Mouse (Mus musculus) left cerebral cortex, adult 8-10 months (tissue): Measurements from ENCODE around the gene Aoah. TPM values are rescaled to one million over a fixed set of nuclear protein-coding genes. Genes with fewer than 3 reads are reported as not detected.
A peak's percentile ranks its signal among the peaks of the same experiment; 100 is the strongest.

Experiments used
- DNase-seq, 2 experiments: peaks; one replicate each; pipeline ENCODE4 v3.0.0; 2022; ENCODE audit warnings: low spot score in 2 of 2
- total RNA-seq, 4 experiments: library from RNA; stranded (reverse); gene quantifications; 2 replicates each; pipeline ENCODE4 v1.2.4; 2022

The Aoah gene
- total RNA-seq, 4 experiments from 2014 or later: 0.23 to 0.48 (median 0.37) TPM

DNA sequence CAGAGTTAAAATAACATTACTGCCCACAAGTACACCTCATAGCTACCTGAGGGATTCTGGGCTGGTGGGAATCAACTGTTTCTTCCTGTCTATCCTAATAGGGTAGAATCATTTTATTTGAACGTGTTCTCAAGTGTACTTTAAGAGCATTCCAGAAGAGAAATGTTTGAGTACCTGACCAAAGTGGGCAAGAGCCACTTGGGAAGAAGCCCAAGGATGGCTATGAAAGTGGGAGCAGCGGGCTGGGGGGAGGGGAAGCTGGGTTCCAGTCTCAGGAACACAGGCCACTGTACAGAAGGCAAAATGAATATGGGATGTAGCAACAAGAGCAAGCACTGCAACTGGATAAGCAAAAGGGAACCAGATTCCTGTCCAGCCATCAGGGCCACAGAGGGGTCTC is 111.3 kb downstream of the Aoah start:
- DNase-seq: no peak

DNA sequence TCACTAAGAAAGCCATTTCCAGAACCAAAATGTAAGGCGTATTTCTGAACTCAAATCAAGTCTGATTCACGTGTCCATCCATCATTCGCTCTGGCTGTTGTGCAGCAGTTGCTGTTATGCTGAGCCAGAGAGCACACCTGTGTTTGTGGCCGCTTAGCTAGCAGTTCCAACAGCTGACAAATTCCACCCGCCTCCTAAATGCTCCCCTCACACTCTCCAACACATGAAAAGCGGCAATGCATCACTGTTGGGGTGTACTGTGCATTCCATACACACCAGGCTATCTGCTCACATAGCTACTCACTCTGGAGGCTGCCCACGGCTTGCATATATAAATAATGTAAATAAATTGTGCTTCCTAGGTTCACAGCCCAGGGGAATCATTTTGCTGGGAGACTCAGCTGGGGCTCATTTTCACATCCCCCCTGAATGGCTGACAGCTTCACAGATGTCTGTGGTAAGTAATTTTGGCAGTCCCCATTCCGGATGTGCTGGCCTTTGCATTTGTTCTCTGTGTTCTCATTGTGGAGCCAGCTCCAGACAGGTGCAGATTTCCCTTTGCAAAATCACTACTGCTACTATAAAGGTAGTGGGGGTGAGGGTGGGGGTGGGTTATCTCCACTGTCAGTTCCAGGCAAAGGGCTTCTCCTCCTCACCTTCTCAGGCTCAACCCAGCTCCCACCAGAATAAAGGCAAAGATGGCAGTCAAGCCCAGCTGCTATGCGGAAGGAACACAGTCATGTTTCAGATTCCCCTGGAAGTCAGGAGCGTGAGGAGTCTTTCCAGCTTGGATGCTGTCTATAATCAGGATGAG is 123.0 kb downstream of the Aoah start:
- no peak for DNase-seq

DNA sequence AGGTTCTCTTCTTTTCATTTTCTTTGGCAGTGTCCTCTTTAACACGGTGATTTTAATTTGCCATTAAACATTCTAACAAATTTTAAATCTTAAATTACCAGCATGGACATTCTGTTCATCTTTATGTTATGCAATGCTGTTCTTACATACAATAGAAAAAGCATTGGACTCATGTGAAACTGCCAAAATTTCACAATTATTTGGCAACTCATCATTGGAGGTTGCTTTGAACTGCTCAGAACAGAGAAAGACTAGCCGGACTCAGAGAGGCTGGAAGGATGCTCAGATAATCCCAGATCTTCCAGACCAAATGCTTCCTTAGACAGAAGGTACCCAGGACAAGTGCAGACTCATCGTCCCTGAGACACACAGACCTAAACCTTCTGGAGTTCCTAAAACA is 126.5 kb downstream of the Aoah start:
- no peak for DNase-seq

DNA sequence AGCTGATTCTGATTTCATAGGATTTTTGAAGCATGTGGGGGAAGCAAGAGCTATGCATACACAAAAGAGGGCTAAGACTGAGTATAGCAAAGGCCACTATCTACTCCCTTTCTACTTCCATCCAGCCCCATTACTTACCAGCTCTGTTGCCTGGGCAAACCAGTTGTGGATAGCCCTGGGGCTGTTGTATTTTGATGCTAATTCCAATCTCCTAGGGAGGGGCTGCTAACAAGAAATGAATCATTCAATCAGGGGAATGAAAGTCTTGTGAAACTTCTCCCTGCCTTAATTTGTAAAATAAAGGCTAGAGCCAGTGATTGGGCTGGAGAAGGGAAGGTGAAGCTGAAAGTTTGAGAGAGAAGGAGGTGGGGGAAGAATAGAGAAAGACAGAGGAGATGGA is 142.1 kb downstream of the Aoah start:
- DNase-seq: no peak

DNA sequence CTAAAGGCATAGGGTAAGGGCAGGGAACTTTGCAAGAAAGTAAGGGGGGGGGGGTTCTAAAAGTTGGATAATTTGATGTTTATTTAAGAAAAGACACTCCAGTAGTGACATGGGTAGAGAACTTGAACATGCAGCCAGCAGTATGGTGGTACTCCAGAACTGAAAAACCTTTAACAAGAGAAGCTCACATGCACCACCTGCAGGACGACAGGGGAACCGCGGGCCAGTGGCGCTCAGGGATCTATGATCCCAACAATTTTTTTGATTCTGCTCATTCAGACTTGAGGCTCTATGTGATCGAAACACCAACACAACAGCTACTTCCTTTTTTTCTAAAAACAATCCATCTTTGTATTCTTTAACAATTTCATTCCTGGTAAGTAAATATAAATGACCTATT is 143.5 kb downstream of the Aoah start:
- DNase-seq: peak in 1 of 2 experiments; percentile 52

DNA sequence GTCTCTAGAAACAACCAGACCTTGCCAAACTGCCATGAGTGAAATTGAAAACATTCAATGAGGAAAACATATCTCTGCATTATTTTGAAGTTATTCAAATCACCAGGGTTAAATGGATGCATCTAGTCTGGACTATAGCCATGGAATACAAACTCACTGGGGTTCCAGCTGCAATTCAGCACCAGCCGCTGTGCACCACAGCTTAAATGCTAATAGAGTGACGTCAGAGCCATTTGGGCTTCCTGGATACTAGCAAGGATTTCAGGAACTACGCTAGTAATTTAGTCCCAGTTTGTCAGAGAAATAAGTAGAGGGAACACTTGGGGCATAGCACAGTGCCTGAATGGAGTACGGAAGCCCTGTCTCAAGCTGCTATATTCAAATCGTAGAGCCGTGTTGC is 145.2 kb downstream of the Aoah start:
- DNase-seq: no peak

DNA sequence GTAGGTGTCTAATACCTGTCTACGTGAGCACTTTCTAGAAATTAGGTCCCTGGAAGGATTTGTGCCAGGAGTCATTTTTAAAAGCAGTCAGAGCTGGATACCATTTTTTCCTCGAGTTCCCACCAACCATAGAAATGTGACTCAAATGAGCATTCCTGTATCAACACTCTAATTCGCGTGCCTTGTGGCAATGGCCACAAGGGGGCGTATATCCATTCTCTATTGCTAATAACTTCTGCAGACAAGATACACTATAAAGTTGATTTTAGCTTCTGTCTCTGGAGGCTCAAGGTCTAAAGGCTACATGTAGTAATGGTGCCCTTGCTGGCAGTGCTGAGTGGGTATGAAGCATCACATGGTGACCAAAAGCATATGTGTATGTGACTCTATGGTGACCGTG is 146.5 kb downstream of the Aoah start:
- DNase-seq: no peak

DNA sequence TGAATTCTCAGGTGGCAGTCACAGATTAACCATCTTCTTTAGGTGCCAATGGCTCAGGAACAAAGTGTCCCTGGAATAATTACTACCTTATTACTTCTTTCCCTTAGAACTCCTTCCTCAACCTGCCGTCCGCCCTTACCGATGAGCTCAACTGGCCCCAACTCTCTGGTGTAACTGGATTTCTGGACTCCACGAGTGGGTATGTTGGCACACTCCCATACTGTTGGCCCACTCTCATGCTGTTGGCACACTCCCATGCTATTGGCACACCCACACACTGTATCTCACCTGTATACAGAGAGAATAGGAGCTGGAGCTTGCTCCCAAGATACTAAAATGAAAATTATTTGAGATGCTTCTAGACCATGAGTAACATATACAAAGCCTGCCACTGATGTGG is 147.8 kb downstream of the Aoah start:
- DNase-seq: no peak

DNA sequence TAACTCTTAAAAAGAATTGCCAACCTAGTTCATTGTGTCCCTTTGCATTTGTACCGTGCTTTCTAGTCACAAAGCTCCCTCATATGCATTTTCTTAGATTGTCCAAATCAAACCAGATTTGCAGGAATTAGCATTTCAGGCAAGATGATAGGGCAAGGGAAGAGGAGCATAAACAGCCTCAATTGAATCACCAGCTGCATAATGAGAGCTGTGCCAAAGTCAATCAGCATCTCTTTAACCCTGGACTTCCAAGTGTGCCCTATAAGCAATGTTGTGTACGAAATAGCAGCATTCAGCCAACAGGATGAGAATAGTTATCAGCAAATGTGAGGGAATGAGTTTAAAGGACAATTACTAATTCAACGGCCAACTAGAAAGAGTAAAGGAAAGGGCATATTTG is 169.2 kb downstream of the Aoah start:
- no peak for DNase-seq

DNA sequence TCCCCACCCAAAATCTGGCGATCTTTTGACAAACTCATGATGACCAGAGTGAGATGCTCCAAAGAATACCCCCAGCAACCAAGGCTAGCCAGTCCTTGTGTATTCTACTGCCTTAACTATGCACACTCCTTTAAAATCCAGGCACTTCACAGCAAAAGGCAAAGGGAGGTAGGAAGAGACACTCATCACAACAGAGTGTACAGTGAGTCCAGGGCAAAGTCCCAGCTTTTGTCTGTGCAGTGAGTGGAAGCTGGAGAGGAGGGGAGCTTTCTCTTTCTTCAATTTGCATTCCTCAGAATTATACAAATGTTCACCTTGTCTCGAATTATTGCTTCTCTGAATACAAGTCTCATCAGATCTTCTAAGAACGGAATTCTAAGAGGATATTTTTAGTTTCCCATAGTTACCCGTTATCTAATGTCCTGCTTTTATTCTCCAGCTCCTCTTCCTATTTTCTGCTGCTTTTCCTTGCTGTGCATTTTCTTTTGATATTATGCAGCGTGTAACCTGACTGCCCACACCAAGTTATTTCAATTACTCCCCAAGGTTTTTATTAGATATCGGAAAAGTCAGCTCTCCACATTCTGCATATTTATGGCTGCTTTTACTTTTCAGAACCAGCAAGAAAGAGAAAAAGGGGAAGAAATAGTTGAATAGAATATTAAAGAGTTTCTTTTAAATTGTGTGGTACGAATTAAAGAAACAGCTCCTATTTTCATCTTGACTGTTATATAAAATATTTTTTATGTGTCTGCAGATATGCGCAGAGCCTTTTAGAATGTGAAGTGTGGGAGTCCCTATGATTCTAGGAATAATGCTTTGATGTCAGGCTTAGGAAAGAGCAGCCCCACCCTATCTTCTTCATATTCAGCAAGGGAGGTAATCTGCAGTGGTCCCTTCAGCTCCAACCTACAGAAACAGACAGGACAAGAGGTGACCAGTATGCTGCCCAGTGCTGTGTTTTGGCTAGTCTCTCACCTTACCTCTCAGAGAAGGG is 187.6 kb downstream of the Aoah start:
- DNase-seq: no peak

DNA sequence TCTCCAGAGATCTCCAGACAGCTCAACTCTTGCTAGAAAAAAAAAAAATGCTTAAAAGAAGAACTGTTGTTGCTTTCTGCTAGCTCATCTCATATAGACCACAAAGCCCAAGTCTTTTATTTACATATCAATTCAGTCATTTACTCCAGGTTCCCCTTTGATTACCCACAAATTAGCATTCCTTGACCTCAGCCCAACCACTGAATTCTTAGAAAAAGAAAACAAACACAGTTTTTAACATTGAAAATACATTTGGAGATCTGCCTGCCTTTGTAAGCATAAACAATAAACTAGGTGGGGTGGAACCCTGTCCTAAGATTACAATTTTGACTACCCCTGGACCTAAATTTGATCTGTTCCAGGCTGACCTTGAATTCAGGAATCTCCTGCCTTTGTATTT is 191.6 kb downstream of the Aoah start:
- no peak for DNase-seq

DNA sequence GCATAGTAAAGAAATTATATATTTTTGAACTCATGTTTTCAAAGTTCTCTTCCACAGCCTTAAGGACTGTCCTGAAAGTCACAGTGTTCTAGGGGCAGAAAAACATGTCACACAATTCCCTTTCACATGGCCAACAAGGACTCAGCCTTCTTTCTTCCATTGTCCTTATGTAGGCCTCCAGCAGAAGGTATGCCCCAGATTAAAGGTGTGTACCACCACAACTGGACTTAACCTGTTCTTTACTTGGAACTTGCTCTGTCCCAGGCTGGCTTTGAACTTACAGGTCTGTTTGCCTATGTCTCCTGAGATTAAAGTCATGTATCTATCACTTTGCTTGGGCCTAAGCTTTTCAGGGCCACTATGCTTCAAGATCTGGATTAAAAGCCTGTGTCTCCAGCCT is 192.0 kb downstream of the Aoah start:
- no peak for DNase-seq

DNA sequence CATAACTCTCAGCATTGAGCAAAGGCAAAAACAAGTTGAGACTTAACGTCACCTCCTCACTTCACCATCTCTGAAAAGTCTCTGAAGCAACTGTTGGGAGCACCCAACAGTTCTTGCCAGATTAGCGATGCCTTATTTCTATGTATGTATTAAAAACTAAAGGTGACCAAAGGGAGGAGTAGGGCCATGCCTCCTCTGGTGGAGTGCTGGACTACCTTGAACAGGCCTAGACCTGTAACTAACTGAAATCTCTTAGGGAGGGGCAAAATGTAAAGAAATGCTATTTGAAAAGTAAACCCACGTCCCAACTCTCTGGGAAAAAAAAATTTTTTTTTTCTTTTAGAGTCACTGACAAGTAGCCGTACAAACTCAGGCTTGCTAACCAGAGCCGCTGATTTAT is 211.3 kb downstream of the Aoah start:
- DNase-seq: no peak

DNA sequence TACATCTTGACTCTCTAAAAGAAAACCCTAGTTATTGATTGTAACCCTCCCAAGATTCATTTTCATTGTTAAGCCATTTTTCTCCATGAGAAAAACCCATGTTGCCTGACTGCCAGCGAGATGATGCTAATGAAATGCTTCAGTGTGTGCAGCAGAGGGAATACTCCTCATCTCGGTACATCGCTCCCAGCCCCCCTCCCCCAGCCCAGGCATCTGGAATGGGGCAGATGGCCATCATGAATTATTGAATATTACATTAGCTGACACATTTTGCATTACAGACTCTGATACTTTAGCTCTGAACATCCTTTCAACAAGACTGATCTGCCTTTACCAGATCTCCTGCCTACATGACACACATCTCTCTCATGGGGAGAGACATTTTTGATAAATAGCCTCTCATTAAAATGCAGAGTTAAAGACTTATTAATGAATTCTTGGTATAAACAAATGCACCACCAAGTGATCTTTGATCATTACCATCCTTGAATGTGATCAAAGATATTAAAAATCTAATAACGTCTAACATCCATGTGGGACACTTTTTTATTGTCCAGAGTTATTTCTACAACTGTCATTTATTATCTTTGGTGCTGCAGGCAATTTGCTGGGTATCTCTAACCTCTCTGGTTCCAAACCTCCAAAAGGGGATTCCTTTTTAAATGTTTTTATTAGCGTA is 211.9 kb downstream of the Aoah start:
- no peak for DNase-seq

DNA sequence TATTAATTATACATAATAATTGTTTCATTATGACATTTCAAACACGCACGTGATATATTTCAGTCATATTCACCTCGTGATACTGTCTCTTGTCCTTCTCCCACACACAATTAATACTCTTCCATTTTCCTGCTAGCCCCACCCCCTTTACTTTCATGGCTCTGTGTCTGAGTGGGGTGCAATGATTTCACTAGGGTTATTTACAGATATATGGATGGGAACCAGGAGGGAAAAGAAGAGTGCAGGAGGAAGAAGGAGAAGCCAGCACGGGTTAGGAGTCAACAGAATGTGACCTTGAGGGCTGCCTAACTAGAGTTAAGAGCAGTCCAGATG is 212.4 kb downstream of the Aoah start:
- no peak for DNase-seq

DNA sequence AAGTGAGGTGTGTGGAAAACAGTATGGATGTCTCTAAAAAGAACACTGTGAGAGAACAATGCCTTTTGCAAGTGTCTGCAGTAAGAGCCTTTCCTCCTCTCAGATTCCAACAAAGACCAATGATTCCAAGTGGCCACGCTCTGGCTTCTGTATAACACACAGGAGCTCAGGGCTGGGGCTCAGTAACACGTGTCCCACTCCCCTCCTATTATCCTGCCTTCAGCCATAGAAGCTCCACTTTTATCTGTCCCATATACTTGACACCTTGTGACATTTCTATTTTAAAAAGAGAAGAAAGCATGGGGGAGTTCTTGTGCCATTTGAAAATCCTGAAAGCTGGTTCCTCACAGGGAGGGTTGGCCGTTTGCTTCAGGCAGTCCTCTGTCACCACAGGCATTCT is 219.7 kb downstream of the Aoah start:
- DNase-seq: no peak

DNA sequence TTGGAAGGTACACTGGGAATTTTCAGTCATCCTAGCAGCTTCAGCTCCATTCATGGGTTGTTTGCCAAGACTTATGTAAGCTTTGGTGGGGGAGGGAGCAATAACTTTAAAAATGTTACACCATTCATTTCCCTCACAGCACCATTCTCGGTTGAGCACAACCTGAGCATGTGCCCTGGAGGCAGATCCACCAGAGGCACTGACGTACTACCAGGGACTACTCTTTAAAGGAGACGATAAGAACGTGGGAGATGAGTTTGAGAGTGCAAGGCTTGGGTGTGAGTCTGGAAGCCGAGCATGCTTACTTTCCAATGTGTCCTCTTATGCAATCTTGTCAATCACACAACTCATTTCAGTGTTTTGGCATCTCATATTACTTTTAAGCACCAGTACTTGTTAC is 230.9 kb downstream of the Aoah start:
- no peak for DNase-seq

DNA sequence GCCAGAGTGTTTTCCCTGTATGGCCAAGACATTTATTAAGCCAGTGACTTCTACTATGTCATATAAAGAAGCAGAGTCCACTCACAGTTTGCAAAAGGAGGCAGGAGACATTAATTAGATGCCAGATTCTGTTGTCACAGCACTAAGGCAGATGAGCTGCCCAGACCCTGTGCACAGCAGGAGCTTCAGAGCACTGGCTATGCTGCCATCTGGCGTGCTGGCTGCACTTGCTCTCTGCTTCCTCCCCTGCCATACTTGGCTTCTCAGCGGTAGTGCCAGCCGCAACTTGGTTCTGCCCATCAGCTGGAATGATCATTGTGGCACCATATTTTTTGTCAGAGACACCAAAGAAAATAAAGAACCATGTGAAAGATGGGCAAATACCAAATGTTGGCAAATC is 239.3 kb downstream of the Aoah start:
- peak in 1 of 2 experiments; percentile 8 for DNase-seq

DNA sequence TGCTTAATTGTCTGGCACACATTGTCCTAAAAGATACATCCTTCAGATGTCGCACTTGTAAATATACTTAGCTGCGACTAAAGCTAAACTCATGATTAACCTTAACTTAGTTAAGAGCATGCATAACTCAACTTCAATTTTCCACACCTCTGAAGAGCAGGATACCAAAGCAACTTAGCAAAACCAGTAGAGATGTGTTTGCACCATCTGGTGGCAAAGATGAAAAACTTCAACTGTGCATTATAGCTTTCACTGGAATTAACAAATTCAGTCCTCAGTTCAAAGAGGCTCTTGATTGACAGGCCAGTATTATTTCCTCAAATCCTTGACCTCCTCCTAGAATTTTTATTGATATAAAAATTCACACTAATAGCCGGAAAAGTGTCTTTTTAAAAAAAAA is 241.1 kb downstream of the Aoah start:
- DNase-seq: no peak

DNA sequence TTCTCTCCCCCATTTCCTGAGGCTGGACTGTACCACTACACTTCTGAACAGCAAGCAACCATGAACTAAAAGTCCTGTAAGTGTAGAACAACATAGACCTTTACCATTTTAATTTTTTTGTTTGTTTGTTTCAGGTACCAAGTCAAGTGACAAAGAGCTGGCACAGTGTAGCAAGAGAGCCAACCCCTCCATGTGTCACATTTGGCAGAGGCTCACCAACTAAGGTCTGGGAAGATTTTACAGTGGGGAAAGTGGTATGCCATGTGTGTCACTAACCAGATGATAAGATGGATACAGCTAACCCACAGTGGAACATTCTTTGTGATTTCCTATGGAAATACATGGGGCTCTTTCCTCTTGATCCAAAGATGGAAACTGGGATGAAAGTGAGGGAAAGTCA is 242.1 kb downstream of the Aoah start:
- no peak for DNase-seq

DNA sequence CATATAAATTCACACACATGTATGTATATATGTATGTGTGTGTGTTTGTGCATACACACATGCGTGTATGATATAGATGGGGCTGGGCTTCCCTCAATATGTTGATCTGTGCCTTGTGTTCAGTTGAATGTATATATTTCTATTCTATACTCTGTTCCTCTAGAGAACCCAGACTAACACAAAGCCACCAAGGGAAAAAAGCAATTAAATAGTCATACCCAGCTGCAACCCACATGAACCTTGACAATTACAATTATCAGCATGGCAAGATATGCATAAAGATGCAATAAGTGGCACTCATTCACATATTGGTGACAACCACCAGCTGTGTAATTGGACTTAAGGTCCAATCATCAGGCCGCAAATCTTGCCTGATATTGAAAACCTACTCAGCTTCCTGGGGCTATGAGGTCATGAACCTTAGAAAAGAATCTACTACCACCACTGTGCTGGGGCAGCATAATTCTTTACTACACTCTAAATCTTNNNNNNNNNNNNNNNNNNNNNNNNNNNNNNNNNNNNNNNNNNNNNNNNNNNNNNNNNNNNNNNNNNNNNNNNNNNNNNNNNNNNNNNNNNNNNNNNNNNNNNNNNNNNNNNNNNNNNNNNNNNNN is 246.8 kb downstream of the Aoah start:
- DNase-seq: no peak

DNA sequence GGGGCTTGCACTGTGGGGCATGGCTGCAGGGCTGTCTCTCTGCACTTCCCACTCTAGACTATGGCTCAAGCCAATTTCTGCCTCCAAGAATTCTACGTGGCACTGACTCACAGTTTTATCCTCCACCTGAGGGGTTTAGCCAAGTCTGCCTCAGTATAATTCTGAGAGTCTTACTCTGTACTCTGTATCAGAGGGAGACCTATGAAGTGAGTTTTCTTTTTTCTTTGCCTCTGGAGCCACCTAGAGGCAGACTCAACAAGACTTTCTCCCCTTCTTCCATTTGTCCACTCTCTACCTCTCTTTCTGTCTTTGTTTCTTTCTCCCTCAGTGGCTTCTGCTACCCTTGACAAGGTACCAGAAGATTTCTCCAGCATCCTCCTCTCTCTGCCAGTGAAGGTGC is 256.2 kb downstream of the Aoah start:
- DNase-seq: no peak
